ENCODE assay signal across 25 mouse cellular contexts in the genomic region with DNA sequence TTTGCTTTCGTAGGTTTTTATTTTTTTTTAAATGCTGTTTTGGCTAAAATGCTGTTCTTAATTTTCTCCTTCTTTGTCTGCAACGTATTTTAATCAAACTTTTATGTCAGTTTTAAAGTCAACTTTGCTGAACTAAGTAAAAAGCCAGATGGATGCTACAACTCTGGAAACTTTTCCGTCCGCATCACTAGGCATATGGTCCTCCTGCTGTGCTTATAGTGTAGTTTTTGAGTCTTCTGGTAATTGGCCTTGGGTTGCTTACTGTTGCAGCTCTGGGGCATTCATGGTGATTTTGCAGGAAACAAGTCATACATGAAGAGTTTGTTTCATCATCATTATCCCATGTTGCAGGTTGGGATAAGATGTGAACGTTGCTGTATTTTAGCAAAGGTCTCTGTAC.
"Had no signal": no experiment of that assay in that cellular context is flagged by ENCODE, and none has a peak within 500 bp of the region (broad histone marks: within the 10 kb centered on the region; RNA-seq: fewer than 3 reads in every experiment).

No protein-coding gene starts in this region.

- H3K4me3 ChIP-seq: heart, adult 2 months; heart, embryonic 13.5 days; heart, embryonic 15.5 days; hindbrain, embryonic 13.5 days; hindbrain, embryonic 15.5 days; kidney, embryonic 15.5 days; limb, embryonic 13.5 days; limb, embryonic 15.5 days; liver, embryonic 12.5 days had no signal

- H3K4me1 ChIP-seq: heart, embryonic 13.5 days; hindbrain, embryonic 15.5 days; kidney, embryonic 15.5 days; limb, embryonic 15.5 days; liver, embryonic 12.5 days had no signal

- ATAC-seq: hindbrain, postnatal 0 days; intestine, embryonic 16.5 days; liver, embryonic 12.5 days had no signal

- H3K4me2 ChIP-seq: heart, embryonic 11.5 days; heart, embryonic 13.5 days; heart, embryonic 15.5 days; hindbrain, embryonic 13.5 days; hindbrain, embryonic 15.5 days; kidney, embryonic 15.5 days; limb, embryonic 13.5 days; limb, embryonic 15.5 days; liver, embryonic 12.5 days had no signal

- DNase-seq: gastrocnemius, postnatal 14 days; gastrocnemius, postnatal 36 days; heart, adult 11 months; heart, adult 2 months; heart, postnatal 14 days; heart, postnatal 36 days; kidney, adult 11 months; kidney, adult 2 months; kidney, adult 9 months; kidney, postnatal 14 days; kidney, postnatal 36 days; left cerebral cortex, postnatal 4 days had no signal

- H3K27ac ChIP-seq: heart, adult 2 months; heart, embryonic 13.5 days; heart, embryonic 15.5 days; hindbrain, embryonic 13.5 days; hindbrain, embryonic 15.5 days; hindbrain, postnatal 0 days; kidney, embryonic 15.5 days; kidney, postnatal 0 days; limb, embryonic 13.5 days; limb, embryonic 15.5 days; liver, embryonic 12.5 days; liver, embryonic 14.5 days had no signal

- H3K36me3 ChIP-seq: heart, embryonic 15.5 days; hindbrain, embryonic 13.5 days; hindbrain, embryonic 15.5 days; kidney, embryonic 15.5 days; limb, embryonic 13.5 days had no signal

- H3K27me3 ChIP-seq: heart, embryonic 13.5 days; heart, embryonic 15.5 days; hindbrain, embryonic 13.5 days; hindbrain, embryonic 15.5 days; kidney, embryonic 15.5 days; limb, embryonic 13.5 days; limb, embryonic 15.5 days; liver, embryonic 12.5 days had no signal

- H3K9me3 ChIP-seq: heart, embryonic 13.5 days; heart, embryonic 15.5 days; hindbrain, embryonic 13.5 days; hindbrain, embryonic 15.5 days; kidney, embryonic 15.5 days; limb, embryonic 13.5 days; limb, embryonic 15.5 days; liver, embryonic 12.5 days had no signal

- H3K9ac ChIP-seq: heart, embryonic 13.5 days; heart, embryonic 15.5 days; hindbrain, embryonic 13.5 days; hindbrain, embryonic 15.5 days; kidney, embryonic 15.5 days; limb, embryonic 13.5 days; limb, embryonic 15.5 days; liver, embryonic 12.5 days; liver, embryonic 14.5 days had no signal
